Mouse (Mus musculus): ENCODE results near the gene Myrfl.

GRCm38 (mm10) chr10:116727702-116728298, 168.9 kb downstream of the Myrfl start:
- no peak for TF ChIP-seq TAL1 (conservative IDR thresholded peaks at IDR 0.05; ENCODE audit: low read depth, low read length)
- no peak for TF ChIP-seq CTCF (IDR thresholded peaks at IDR 0.05; ENCODE audit: low read depth, low read length)
- no peak for TF ChIP-seq GATA1 (IDR thresholded peaks at IDR 0.05; ENCODE audit: borderline replicate concordance, low read length)
- TF ChIP-seq GATA2 (IDR thresholded peaks at IDR 0.05; ENCODE audit: borderline replicate concordance, low read depth, low read length) = no peak
- no peak for TF ChIP-seq POLR2AphosphoS5 (IDR thresholded peaks at IDR 0.05; ENCODE audit: insufficient replicate concordance, low read depth, low read length)
